Mouse (Mus musculus): Measurements from ENCODE around the gene Gm5678.

DNA sequence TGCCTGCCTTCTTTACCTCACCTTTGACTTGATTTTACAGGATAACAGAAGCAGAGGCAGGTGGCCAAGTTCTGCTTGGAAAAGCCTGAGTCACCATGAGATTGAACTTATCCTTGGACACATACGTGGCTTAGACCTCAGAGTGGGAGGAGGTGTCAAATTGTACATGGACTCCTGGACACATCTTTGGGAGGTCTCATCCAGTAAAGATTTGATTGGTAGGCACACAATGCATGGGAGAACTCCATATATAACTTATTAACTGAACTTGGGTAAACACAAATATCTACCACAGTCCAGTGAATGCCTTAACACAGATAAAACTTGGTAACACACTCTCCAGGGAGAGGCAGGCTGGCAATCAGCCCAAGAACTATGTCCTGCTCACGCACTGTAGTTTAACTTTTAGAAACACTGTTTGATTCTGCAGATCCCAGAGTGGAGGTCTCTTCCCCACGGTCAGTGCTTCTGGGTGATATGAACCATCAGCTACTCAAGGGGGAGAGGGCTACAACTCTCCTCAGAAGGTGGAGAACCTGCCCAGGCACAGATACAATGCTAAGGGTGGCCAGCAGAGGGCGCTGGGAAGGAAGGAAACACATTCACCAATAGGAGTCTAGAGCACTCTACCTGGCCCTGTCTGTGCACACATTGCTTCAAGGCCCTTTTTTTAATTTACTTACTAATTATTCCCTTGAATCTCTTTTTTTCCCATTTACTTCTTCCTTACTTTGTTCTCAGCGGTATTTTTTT lies 12.6 kb upstream of the Gm5678 start:
- TF ChIP-seq EP300 (IDR thresholded peaks at IDR 0.05; ENCODE audit: low read depth) (no peak), CTCF (IDR thresholded peaks at IDR 0.05; ENCODE audit: low read depth) (peak; percentile 71)
